Mouse (Mus musculus): ENCODE results near the gene Tbc1d21. TPM values are rescaled to one million over a fixed set of nuclear protein-coding genes. Genes with fewer than 3 reads are reported as not detected.
A peak's percentile ranks its signal among the peaks of the same experiment; 100 is the strongest.

The Tbc1d21 gene
- total and polyA plus RNA-seq, 3 experiments: 4.6 TPM; not detected in 2

DNA sequence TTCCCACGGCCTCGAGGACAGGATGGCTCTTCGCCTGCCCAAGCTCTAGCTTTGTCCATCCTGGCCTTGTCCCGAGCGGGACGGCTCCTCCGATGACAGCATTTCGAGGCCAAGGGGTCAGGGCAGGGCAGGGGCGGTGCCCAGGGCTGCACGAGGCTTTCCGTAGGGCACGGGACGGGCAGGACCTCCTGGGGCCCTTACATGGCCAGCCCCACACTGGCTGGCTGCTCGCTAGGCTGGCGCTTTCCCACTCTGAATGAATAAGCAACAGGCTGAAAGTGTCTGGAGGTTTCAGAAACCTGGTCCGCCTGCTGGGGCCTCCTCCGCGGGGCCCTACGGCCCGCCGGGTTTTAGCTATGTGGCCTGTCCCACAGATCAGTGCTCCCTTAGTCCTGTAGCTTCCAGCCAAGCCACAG lies 57.3 kb downstream of the Tbc1d21 start, which contains the start of gene Loxl1:
Loxl1 (minus strand) TSS at position 243 of the 416 bp plus-strand sequence.
- Histone ChIP-seq H3K36me3 (replicated peaks in 1 of 2; ENCODE audit: control insufficient read depth in 1 of 2, insufficient read depth in 1 of 2, low read length in 1 of 2) (no peaks in the 10 kb centered on the region), H3K27me3 (replicated peaks) (peaks cover 14% of the 10 kb centered on the region), H3K27ac (ENCODE audit: insufficient read depth, low read depth) (no peak within 1 kb of the TSS), H3K79me2 (replicated peaks; ENCODE audit: control insufficient read depth, extremely low read depth, insufficient read depth, poor library complexity, severe bottlenecking) (no peaks in the 10 kb centered on the region), H3K9me3 (replicated peaks; ENCODE audit: low read length) (peaks cover 11% of the 10 kb centered on the region), H3K4me3 (replicated peaks in 1 of 3; ENCODE audit: low read depth in 2 of 3, low read length in 2 of 3, poor library complexity in 1 of 3) (no peak within 1 kb of the TSS), H3K4me1 (ENCODE audit: control insufficient read depth in 1 of 2, insufficient read depth in 2 of 2) (peaks cover 0 to 3% of the 10 kb centered on the region in 2 experiments; a peak in 1 of 4 replicates), H3K9ac (ENCODE audit: insufficient read depth, low read depth) (no peak within 1 kb of the TSS), H3K4me2 (ENCODE audit: insufficient read depth, low read depth, poor library complexity, severe bottlenecking) (no peak within 1 kb of the TSS)
- DNase-seq (ENCODE audit: extremely low read depth): no peak
- no peak for TF ChIP-seq RCOR1 (conservative IDR thresholded peaks at IDR 0.05; ENCODE audit: low read depth, low read length)
- TF ChIP-seq GABPA (IDR thresholded peaks at IDR 0.05; ENCODE audit: insufficient replicate concordance, low read depth, low read length): no peak
- TF ChIP-seq NELFE (IDR thresholded peaks at IDR 0.05; ENCODE audit: low read depth, low read length): no peak
- no peak for TF ChIP-seq NRF1 (IDR thresholded peaks at IDR 0.05; ENCODE audit: low read depth, low read length)
- TF ChIP-seq BHLHE40 (IDR thresholded peaks at IDR 0.05; ENCODE audit: low read depth, low read length): peak; percentile 71
- TF ChIP-seq KAT2A (IDR thresholded peaks at IDR 0.05; ENCODE audit: insufficient replicate concordance, low read length): no peak
- TF ChIP-seq MYC (IDR thresholded peaks at IDR 0.05; ENCODE audit: low read depth, low read length): no peak
- TF ChIP-seq ETS1 (conservative IDR thresholded peaks at IDR 0.05; ENCODE audit: low read depth, low read length): 0 out of 2 replicates have a peak, but pooled peaks have one; percentile 6
- no peak for TF ChIP-seq JUN (IDR thresholded peaks at IDR 0.05; ENCODE audit: insufficient read depth, low read depth, low read length)
- no peak for TF ChIP-seq POLR2A (IDR thresholded peaks at IDR 0.05; ENCODE audit: low read depth, low read length)
- no peak for TF ChIP-seq E2F4 (IDR thresholded peaks at IDR 0.05; ENCODE audit: insufficient replicate concordance, low read depth, low read length)
- TF ChIP-seq RAD21 (IDR thresholded peaks at IDR 0.05; ENCODE audit: low read depth, low read length): no peak
- TF ChIP-seq IRF4 (IDR thresholded peaks at IDR 0.05; ENCODE audit: low read depth, low read length): peak; percentile 38; the same call in 1 of the 2 replicates
- TF ChIP-seq HCFC1 (IDR thresholded peaks at IDR 0.05; ENCODE audit: low read depth, low read length): no peak
- dilution Hi-C loops (cut with MboI; ENCODE audit: extremely low pct_ligation_motif_present, extremely low pct_unique_long_range_greater_than_20kb, low sequenced_read_pairs) (no loop called here), in situ Hi-C loops (cut with MboI; ENCODE audit: low pct_ligation_motif_present, low pct_unique_long_range_greater_than_20kb, low sequenced_read_pairs) (no loop called here)

- Histone ChIP-seq H3K4me2 (ENCODE audit: insufficient read depth, low read depth, poor library complexity, severe bottlenecking) (no peak overlapping the region), H3K27me3 (replicated peaks) (peaks cover 19% of the 10 kb centered on the region), H3K4me1 (ENCODE audit: control insufficient read depth in 1 of 2, insufficient read depth in 2 of 2) (peaks cover 0 to 3% of the 10 kb centered on the region in 2 experiments; a peak in 1 of 4 replicates), H3K36me3 (replicated peaks in 1 of 2; ENCODE audit: control insufficient read depth in 1 of 2, insufficient read depth in 1 of 2, low read length in 1 of 2) (no peaks in the 10 kb centered on the region), H3K4me3 (replicated peaks in 1 of 3; ENCODE audit: low read depth in 2 of 3, low read length in 2 of 3, poor library complexity in 1 of 3) (no peak overlapping the region), H3K27ac (ENCODE audit: insufficient read depth, low read depth) (no peak overlapping the region), H3K79me2 (replicated peaks; ENCODE audit: control insufficient read depth, extremely low read depth, insufficient read depth, poor library complexity, severe bottlenecking) (no peaks in the 10 kb centered on the region), H3K9me3 (replicated peaks; ENCODE audit: low read length) (peaks cover 11% of the 10 kb centered on the region), H3K9ac (ENCODE audit: insufficient read depth, low read depth) (no peak overlapping the region)
- in situ Hi-C loops (cut with MboI; ENCODE audit: low pct_ligation_motif_present, low pct_unique_long_range_greater_than_20kb, low sequenced_read_pairs): no loop called here
- dilution Hi-C loops (cut with MboI; ENCODE audit: extremely low pct_ligation_motif_present, extremely low pct_unique_long_range_greater_than_20kb, low sequenced_read_pairs): no loop called here
- no peak for DNase-seq (ENCODE audit: extremely low read depth)
- no peak for TF ChIP-seq E2F4 (IDR thresholded peaks at IDR 0.05; ENCODE audit: insufficient replicate concordance, low read depth, low read length)
- TF ChIP-seq MEF2A (IDR thresholded peaks at IDR 0.05; ENCODE audit: borderline replicate concordance, low read depth, low read length): no peak
- no peak for TF ChIP-seq ZMIZ1 (IDR thresholded peaks at IDR 0.05; ENCODE audit: low read depth, low read length)
- TF ChIP-seq USF2 (conservative IDR thresholded peaks at IDR 0.05; ENCODE audit: low read depth, low read length): no peak
- no peak for TF ChIP-seq RCOR1 (conservative IDR thresholded peaks at IDR 0.05; ENCODE audit: low read depth, low read length)
- no peak for TF ChIP-seq CHD1 (IDR thresholded peaks at IDR 0.05; ENCODE audit: low read depth, low read length)
- TF ChIP-seq HCFC1 (IDR thresholded peaks at IDR 0.05; ENCODE audit: low read depth, low read length): no peak
- TF ChIP-seq ZKSCAN1 (IDR thresholded peaks at IDR 0.05; ENCODE audit: borderline replicate concordance, low read depth, low read length): no peak
- no peak for TF ChIP-seq PAX5 (IDR thresholded peaks at IDR 0.05; ENCODE audit: low read length)
- TF ChIP-seq ETS1 (conservative IDR thresholded peaks at IDR 0.05; ENCODE audit: low read depth, low read length): no peak
- TF ChIP-seq CTCF (conservative IDR thresholded peaks at IDR 0.05 in 1 of 2, IDR thresholded peaks at IDR 0.05 in 1 of 2; ENCODE audit: low read depth in 2 of 2, low read length in 2 of 2): no peak
- no peak for TF ChIP-seq TCF12 (IDR thresholded peaks at IDR 0.05; ENCODE audit: low read depth, low read length)
Measured at GRCm38 (mm10) chr9:58312196-58312943, 57.9 kb downstream of the Tbc1d21 start.
